Mouse (Mus musculus) ES-Bruce4 (cell line): Measurements from ENCODE around the gene Ccdc80. TPM values are rescaled to one million over a fixed set of nuclear protein-coding genes. Genes with fewer than 3 reads are reported as not detected.

Experiments
- H3K27ac ChIP-seq: 2 replicates; pipeline ENCODE4 v1.5.1; 2012; ENCODE audit warnings: low read length, inconsistent platforms; ENCODE audit not compliant: insufficient read depth
- H3K27me3 ChIP-seq: 2 replicates; pipeline ENCODE4 v1.6.1; 2012; ENCODE audit warnings: mild to moderate bottlenecking, low read length, inconsistent platforms; ENCODE audit not compliant: control insufficient read depth, poor library complexity, insufficient read depth, severe bottlenecking
- H3K36me3 ChIP-seq: 2 replicates; pipeline ENCODE4 v1.6.1; 2012; ENCODE audit warnings: inconsistent platforms, mild to moderate bottlenecking, low read length, moderate library complexity; ENCODE audit not compliant: control insufficient read depth, poor library complexity, insufficient read depth, severe bottlenecking
- H3K4me1 ChIP-seq: one replicate; pipeline ENCODE4 v1.8.1; 2011; ENCODE audit warnings: low read length; ENCODE audit not compliant: control insufficient read depth, insufficient read depth
- H3K4me3 ChIP-seq: 2 replicates; pipeline ENCODE4 v1.5.1; 2011; ENCODE audit warnings: low read depth, mild to moderate bottlenecking, low read length
- H3K9ac ChIP-seq: 2 replicates; pipeline ENCODE4 v1.6.1; 2012; ENCODE audit warnings: low read depth, mild to moderate bottlenecking, inconsistent platforms; ENCODE audit not compliant: poor library complexity, severe bottlenecking
- H3K9me3 ChIP-seq: replicated peaks from 2 replicates; pipeline ENCODE4 v1.6.1; 2012; ENCODE audit warnings: mild to moderate bottlenecking, low read length, inconsistent platforms; ENCODE audit not compliant: control insufficient read depth, poor library complexity, insufficient read depth, severe bottlenecking
- CTCF ChIP-seq: IDR thresholded peaks from one replicate; pipeline ENCODE4 v1.8.1; 2011; ENCODE audit warnings: low read depth, low read length
- EP300 ChIP-seq: IDR thresholded peaks from 2 replicates; pipeline ENCODE4 v1.6.1; 2011; ENCODE audit warnings: low read depth, low read length; ENCODE audit not compliant: insufficient read depth
- POLR2A ChIP-seq: IDR thresholded peaks from one replicate; pipeline ENCODE4 v1.8.1; 2011; ENCODE audit warnings: low read length; ENCODE audit not compliant: insufficient read depth
- polyA plus RNA-seq: library from polyadenylated mRNA; stranded (reverse); fragments of >200 nt; gene quantifications from 2 replicates; pipeline ENCODE4 v1.2.4, GENCODE M21; 2011; ENCODE audit warnings: low read depth; ENCODE audit not compliant: missing spikeins, insufficient read depth, insufficient read length

Gene Ccdc80
- polyA plus RNA-seq, 1 experiment = 11.3 TPM

GRCm38 (mm10) chr16:45122571-45122970 lies 29.4 kb downstream of the Ccdc80 start:
- Histone ChIP-seq H3K4me3 (no peak overlapping the region), H3K9me3 (no peaks in the 10 kb centered on the region), H3K36me3 (no peaks in the 10 kb centered on the region), H3K4me1 (no peaks in the 10 kb centered on the region), H3K27me3 (no peaks in the 10 kb centered on the region; the same call in 1 of the 2 replicates), H3K9ac (no peak overlapping the region), H3K27ac (no peak overlapping the region)
- TF ChIP-seq POLR2A (no peak), EP300 (no peak), CTCF (no peak)

- Histone ChIP-seq H3K36me3 (no peaks in the 10 kb centered on the region), H3K9ac (no peak overlapping the region), H3K9me3 (no peaks in the 10 kb centered on the region), H3K27ac (no peak overlapping the region), H3K4me3 (no peak overlapping the region), H3K27me3 (no peaks in the 10 kb centered on the region; the same call in 1 of the 2 replicates), H3K4me1 (no peaks in the 10 kb centered on the region)
- TF ChIP-seq CTCF (no peak), EP300 (no peak), POLR2A (no peak)
These were observed 31.3 kb downstream of the Ccdc80 start for GRCm38 (mm10) chr16:45124230-45125203.

DNA sequence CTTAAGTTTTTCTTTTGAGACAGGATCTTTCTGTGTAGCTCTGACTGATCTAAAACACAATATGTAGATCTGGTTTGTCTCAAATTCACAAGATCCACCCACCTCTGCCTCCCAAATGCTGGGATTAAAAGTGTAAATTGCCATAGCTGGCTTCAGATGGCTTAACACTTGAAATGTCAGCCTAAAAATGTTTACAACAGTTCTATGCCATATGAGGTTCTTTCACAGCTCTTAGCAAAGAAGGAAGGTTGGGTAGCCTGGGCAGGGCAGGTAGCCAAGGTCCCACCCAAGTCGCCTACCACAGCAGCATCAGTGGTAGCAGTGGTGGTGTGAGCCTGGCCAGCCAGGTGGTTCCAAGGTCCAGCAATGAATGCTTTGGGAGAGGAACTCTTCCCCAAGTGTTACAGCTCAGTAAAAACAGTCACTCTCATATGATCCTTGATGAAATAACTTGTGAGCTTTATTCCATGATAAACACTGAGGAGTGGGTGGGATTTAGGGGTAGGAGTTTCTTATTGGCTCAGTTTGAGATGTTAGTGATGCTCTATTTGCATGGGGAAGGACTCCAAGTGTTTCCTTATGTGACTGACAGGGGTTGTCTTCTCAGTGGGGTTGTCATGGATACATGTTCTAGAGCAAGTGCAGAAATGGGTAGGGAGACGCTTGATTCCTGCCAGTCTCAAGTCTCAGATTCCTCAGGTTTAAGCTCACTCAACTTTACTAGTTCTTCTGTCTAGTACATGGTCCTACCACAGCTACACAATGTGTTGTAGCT lies 34.9 kb downstream of the Ccdc80 start:
- H3K9ac ChIP-seq = no peak overlapping the region
- no peaks in the 10 kb centered on the region for H3K9me3 ChIP-seq
- H3K4me3 ChIP-seq = no peak overlapping the region
- no peaks in the 10 kb centered on the region for H3K36me3 ChIP-seq
- H3K27me3 ChIP-seq = no peaks in the 10 kb centered on the region
- TF ChIP-seq POLR2A (no peak), EP300 (no peak), CTCF (no peak)
- H3K4me1 ChIP-seq = no peaks in the 10 kb centered on the region
- H3K27ac ChIP-seq = no peak overlapping the region

DNA sequence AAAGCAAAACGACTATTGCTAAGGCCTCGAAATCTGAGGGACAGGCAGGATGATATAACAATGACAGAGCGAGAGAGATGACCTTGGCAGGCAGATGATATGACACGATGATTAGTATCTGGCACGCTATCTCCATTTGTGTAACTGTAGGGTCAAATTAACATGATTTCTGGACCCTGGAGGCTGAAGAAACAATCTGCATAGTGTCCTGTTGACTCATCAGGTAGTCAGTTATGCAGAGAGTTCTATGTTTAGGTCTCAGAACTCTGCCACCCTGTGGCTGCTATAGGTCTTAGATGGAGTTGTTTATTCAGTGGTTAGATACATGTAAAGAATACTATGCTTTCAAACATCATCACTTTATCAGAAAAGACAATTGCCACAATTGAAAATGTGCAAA lies 48.5 kb downstream of the Ccdc80 start:
- TF ChIP-seq POLR2A = no peak
- H3K4me3 ChIP-seq = no peak overlapping the region
- H3K9me3 ChIP-seq = no peaks in the 10 kb centered on the region
- H3K36me3 ChIP-seq = peaks cover 2% of the 10 kb centered on the region; the same call in 1 of the 2 replicates
- no peaks in the 10 kb centered on the region for H3K4me1 ChIP-seq
- no peak overlapping the region for H3K9ac ChIP-seq
- no peaks in the 10 kb centered on the region for H3K27me3 ChIP-seq
- no peak overlapping the region for H3K27ac ChIP-seq

- Histone ChIP-seq H3K36me3 (peaks cover 2% of the 10 kb centered on the region; the same call in 1 of the 2 replicates), H3K27me3 (no peaks in the 10 kb centered on the region), H3K4me3 (no peak overlapping the region), H3K9me3 (no peaks in the 10 kb centered on the region), H3K4me1 (no peaks in the 10 kb centered on the region), H3K27ac (no peak overlapping the region), H3K9ac (no peak overlapping the region)
- TF ChIP-seq EP300 = no peak
- TF ChIP-seq POLR2A = no peak
- no peak for TF ChIP-seq CTCF
These were observed 49.4 kb downstream of the Ccdc80 start for GRCm38 (mm10) chr16:45142565-45142964.
